Mouse (Mus musculus) urinary bladder, postnatal 25 days (tissue): ENCODE measurements at regions not wholly inside any gene's neighbourhood (a gene's known extent, or its start where the extent isn't known, plus 50 kb on each side); places are given as distances from the start of the nearest gene placed in this dataset.

Source experiments
- DNase-seq: peaks from one replicate; pipeline ENCODE4 v3.0.0; 2022; ENCODE audit warnings: low spot score

- DNase-seq = no peak
These were observed 65.0 kb upstream of the Pik3cg start for GRCm38 (mm10) chr12:32273474-32273873.

GRCm38 (mm10) chr12:32279861-32280260, 71.4 kb upstream of the Pik3cg start:
- peak; percentile 37 for DNase-seq

DNA sequence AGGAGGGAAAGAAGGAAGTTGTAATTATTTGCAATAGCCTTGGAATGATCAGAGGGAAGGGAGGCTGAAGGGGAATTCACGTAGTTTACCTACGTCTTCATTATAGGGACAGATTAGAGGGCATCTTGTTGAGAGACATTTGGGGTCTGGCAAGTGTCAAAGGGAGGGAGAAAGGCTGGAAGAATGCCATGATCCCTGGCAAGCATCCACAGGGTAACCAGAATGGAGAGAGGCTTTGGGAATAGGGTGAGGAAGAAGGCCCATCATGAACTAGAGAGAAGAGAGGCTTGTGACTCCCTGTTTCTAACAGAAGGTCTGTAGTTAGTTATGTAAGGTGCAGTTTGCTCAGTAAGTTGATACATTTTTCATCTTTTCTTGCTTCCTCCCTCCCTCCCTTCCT, 71.8 kb upstream of the Pik3cg start:
- no peak for DNase-seq

DNA sequence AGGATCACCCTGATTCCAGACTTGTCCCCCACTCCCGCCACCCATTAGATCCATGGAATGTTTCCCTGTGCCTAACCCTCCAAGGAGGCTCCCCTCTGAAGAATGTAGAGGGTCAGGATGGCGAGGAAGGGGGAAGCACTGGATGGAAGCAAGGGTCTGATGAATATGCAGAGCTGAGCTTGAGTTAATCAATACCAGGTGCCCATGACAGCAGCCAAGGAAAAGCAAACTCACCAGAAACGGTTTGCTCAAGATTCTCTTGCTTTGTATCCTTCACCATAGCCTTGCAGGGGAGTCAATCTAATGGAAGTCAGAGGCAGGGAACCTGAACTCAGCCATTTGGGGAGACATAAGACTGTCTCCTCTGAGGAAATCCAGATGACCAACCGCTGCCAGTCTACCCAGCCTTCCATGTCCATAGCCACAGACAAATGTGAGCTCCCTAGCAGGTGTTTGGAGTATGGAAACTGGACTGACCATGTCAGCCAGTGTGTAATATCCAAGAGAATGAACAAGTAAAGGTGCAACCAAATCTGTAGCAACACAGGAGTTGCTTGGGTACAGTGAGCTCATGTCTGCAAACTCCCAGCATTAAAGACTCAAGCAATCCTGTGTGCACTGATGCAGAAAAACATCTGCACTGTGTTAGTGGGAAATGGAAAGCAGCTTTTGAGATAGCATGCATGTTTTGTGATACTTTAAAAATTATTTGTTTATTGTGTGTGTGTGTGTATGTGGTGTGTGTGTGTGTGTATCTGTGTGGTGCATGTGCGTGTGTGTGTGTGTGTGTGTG, 74.1 kb upstream of the Pik3cg start:
- DNase-seq = no peak

GRCm38 (mm10) chr12:32285039-32285438, 76.6 kb upstream of the Pik3cg start:
- no peak for DNase-seq

DNA sequence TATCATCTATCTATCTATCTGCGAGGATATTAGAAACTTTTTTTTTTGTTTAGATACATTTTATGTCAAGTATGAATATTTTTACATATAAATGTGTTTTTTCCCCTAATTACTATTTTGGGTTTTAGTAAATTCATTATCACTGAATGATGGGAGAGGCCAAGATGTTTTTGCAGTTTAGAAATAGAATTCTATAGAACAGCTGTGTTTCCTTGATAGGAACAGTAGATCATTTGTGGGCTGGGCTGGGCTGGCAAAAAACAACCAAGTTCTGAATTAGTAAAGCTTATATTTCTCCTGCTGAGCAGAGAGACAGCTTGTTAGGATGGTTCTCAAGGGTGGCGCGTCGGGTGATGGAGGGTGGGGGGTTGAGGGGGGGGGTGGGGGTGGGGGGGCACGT, 78.2 kb upstream of the Pik3cg start:
- no peak for DNase-seq

DNA sequence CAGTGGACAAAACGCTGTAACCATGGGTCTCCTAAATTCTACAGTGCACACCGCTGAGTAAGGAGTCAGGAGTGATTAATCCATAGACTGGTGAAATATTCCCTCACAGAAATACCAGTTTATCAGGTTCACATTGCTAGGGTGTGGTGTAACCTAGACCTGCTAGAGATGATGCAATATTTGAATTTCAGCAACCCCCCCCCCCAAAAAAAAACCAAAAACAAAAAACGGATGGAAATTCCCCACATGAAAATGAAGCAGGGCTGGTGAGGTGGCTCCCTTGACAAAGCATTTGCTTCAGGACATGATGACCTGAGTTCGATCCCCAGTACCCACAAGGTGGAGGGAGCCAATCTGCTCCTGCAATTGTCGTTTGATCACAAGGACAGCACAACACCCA, 82.7 kb upstream of the Pik3cg start:
- DNase-seq = no peak

- peak; percentile 49 for DNase-seq
These were observed 83.7 kb upstream of the Pik3cg start for GRCm38 (mm10) chr12:32291962-32292748.

DNA sequence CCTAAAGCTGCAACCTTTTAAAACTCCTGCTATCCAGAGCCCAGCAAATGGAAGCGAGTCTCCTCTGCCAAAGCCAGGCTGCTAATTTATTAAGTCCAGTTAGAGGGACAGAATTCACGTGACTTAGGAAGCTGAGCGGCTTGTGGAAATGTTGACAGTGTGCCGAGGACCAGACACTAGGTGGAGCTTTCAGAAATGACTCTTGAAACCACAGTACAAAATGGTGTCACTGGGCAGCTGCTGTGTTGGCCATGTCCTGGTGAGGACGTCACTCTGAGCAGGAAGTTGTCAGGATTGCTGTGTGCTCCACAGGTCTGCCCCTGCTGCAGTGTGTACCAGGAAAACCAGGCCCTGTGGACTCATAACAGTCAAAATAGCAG, 84.3 kb upstream of the Pik3cg start:
- no peak for DNase-seq

DNA sequence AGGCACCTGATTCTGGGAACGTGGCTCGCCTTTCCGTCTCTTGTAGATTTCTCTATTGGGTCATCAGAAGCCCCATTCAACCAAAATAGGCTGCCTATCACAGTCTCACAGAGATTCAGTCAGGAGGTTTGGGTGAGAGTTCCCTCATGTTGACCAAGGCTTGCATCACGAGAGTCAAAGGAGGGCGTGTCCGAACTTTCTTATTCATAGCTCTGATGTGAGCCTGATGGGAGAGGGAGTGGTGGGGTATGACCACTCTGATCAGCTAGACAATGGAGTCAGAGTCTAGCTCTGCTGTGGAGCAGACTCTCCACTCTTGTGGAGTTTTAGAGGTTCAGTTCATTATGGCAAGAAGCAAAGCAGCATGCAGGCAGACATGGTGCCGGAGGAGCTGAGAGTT, 81.1 kb upstream of the Ccdc71l start:
- no peak for DNase-seq

DNA sequence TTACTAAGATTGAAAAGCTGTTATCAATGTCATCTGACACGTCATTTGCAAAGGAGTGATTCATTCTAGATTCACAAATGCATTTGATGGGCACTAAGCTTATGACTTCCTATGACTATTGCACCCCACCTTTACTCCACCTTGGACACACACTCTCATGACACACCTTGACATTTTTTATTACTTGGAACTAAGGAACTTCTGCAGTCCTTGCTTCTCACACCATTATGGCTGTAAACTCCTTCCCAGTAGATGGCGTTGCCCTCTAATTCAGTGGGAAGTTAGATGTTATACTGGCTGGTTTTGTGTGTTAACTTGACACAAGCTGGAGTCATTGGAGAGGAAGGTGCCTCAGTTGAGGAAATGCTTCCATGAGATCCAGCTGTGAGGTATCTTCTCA, 78.8 kb upstream of the Ccdc71l start:
- no peak for DNase-seq

- no peak for DNase-seq
These were observed 72.8 kb upstream of the Ccdc71l start for GRCm38 (mm10) chr12:32305736-32306135.

- DNase-seq = no peak
These were observed 72.2 kb upstream of the Ccdc71l start for GRCm38 (mm10) chr12:32306326-32306725.

DNA sequence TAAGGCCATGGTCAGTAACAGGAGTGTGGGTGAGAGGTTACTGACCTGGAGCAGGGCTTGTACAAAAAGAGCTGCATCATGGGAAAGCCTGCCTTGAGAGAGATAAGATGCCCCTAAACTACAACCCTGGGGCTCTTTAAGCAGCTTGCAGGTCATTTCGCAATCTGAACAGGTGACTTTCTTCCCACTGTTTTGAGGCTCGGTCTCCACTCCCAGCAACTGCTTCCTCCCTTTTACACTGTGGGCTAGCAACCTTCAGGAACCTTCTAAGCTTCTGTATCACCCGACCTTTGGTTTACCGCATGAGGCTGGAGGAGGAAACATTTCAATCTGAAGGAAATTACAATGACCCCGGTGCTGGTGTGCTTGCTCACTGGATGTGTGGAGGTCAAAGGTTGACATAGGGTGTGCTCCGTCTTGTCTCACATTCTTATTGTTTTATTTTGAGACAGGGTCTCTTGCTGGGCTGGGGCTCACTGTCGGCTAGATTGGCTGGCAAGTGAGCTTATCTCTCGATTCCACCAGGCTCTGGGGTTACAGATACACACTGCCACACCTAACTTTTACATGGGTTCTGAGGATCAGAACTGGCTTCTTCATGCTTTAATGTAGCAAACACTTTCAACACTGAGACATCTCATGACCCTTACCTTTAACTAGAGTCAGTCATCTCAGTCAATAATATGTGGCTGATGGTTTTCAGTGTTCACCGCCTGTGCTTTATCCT, 71.1 kb upstream of the Ccdc71l start:
- DNase-seq = no peak

GRCm38 (mm10) chr12:32315099-32315783, 63.3 kb upstream of the Ccdc71l start:
- no peak for DNase-seq
